Mouse (Mus musculus) CD4-positive, CD25-positive, alpha-beta regulatory T cell, adult 4 months (primary cell): ENCODE results near the gene Tlcd2. TPM values are rescaled to one million over a fixed set of nuclear protein-coding genes. Genes with fewer than 3 reads are reported as not detected.

Experiments
- polyA plus RNA-seq, 2 experiments: library from polyadenylated mRNA; unstranded; fragments of 100-300 nt; shearing (Covaris generic); gene quantifications; one replicate each; pipeline ENCODE4 v1.2.1; 2017

Tlcd2 gene
- polyA plus RNA-seq, 2 experiments from 2014 or later, result 8.8 to 9.0 TPM

Other genes starting within 250 kb of the Tlcd2 start
- gene Rpa1, start 113.4 kb upstream of the Tlcd2 start, polyA plus RNA-seq, result 100 to 1,000 TPM; 214 to 322 TPM
- 10 to 100 TPM; 21.2 to 31.7 TPM for gene Smyd4, start 113.3 kb upstream of the Tlcd2 start, polyA plus RNA-seq
- 1 to 10 TPM; 3.4 to 6.9 TPM for gene Serpinf1, start 39.0 kb upstream of the Tlcd2 start, polyA plus RNA-seq
- under 1 TPM in 1 of 2 experiments, not detected in 1; 0.32 TPM for gene Serpinf2, start 22.1 kb upstream of the Tlcd2 start, polyA plus RNA-seq
- 1 to 10 TPM; 6.3 to 9.9 TPM for gene Wdr81, start 7.0 kb upstream of the Tlcd2 start, polyA plus RNA-seq
- 10 to 100 TPM; 37.0 to 42.3 TPM for gene Prpf8, start 25.1 kb downstream of the Tlcd2 start, polyA plus RNA-seq
- gene Rilp, start 48.4 kb downstream of the Tlcd2 start, polyA plus RNA-seq, result under 1 TPM in 1 of 2 experiments, not detected in 1; 0.56 TPM
- gene Scarf1, start 51.8 kb downstream of the Tlcd2 start, polyA plus RNA-seq, result under 1 TPM; 0.85 to 0.91 TPM
- gene Slc43a2, start 70.0 kb downstream of the Tlcd2 start, polyA plus RNA-seq, result 10 to 100 TPM; 17.3 to 27.2 TPM
- 10 to 100 TPM; 22.1 to 42.5 TPM for gene Pitpna, start 126.4 kb downstream of the Tlcd2 start, polyA plus RNA-seq
- gene Inpp5k, start 169.3 kb downstream of the Tlcd2 start, polyA plus RNA-seq, result 100 to 1,000 TPM; 123 to 160 TPM
- 10 to 100 TPM; 16.2 to 30.4 TPM for gene Myo1c, start 188.8 kb downstream of the Tlcd2 start, polyA plus RNA-seq
- 10 to 100 TPM; 10.4 to 15.3 TPM for gene Crk, start 217.5 kb downstream of the Tlcd2 start, polyA plus RNA-seq